Comparison of ENCODE assay signal across 31 mouse cellular contexts in genomic region chr6:24301146-24301545, GRCm38 (mm10).
"Had no signal": no experiment of that assay in that cellular context is flagged by ENCODE, and none has a peak within 500 bp of the region (broad histone marks: within the 10 kb centered on the region; RNA-seq: fewer than 3 reads in every experiment).

No protein-coding gene starts in this region.

- H3K36me3 ChIP-seq: limb, embryonic 10.5 days; limb, embryonic 12.5 days; limb, embryonic 13.5 days; limb, embryonic 15.5 days; liver, embryonic 13.5 days; liver, embryonic 15.5 days; lung, embryonic 15.5 days; midbrain, embryonic 10.5 days; midbrain, embryonic 12.5 days; midbrain, embryonic 13.5 days; midbrain, embryonic 15.5 days had no signal

- H3K4me2 ChIP-seq: limb, embryonic 12.5 days; limb, embryonic 13.5 days; limb, embryonic 15.5 days; liver, embryonic 11.5 days; liver, embryonic 13.5 days; liver, embryonic 15.5 days; lung, embryonic 14.5 days; lung, embryonic 15.5 days; midbrain, embryonic 11.5 days; midbrain, embryonic 12.5 days; midbrain, embryonic 13.5 days; midbrain, embryonic 15.5 days had no signal

- DNase-seq: left cerebral cortex, postnatal 4 days; liver; liver, embryonic 13.5 days; liver, postnatal 0 days; lung, adult 18-20 months; lung, adult 2 months; lung, embryonic 14.5 days; lung, postnatal 10 days; lung, postnatal 14 days; lung, postnatal 36 days; lung, postnatal 4 days; midbrain, embryonic 14.5 days had no signal

- H3K27me3 ChIP-seq: limb, embryonic 12.5 days; limb, embryonic 13.5 days; limb, embryonic 15.5 days; liver, embryonic 13.5 days; liver, embryonic 15.5 days; lung, embryonic 15.5 days; megakaryocyte, embryonic 14.5 days; midbrain, embryonic 12.5 days; midbrain, embryonic 13.5 days; midbrain, embryonic 15.5 days had no signal

- H3K9me3 ChIP-seq: limb, embryonic 10.5 days; limb, embryonic 12.5 days; limb, embryonic 13.5 days; limb, embryonic 15.5 days; liver, embryonic 13.5 days; liver, embryonic 15.5 days; lung, embryonic 15.5 days; megakaryocyte, embryonic 14.5 days; midbrain, embryonic 10.5 days; midbrain, embryonic 12.5 days; midbrain, embryonic 13.5 days; midbrain, embryonic 15.5 days had no signal

- H3K9ac ChIP-seq: limb, embryonic 12.5 days; limb, embryonic 13.5 days; limb, embryonic 15.5 days; liver, embryonic 13.5 days; liver, embryonic 14.5 days; liver, embryonic 15.5 days; liver, postnatal 0 days; lung, embryonic 14.5 days; lung, embryonic 15.5 days; midbrain, embryonic 12.5 days; midbrain, embryonic 13.5 days; midbrain, embryonic 15.5 days had no signal

- H3K4me1 ChIP-seq: limb, embryonic 10.5 days; limb, embryonic 12.5 days; limb, embryonic 13.5 days; limb, embryonic 15.5 days; liver, embryonic 13.5 days; liver, embryonic 15.5 days; lung, embryonic 15.5 days; megakaryocyte, embryonic 14.5 days; midbrain, embryonic 10.5 days; midbrain, embryonic 12.5 days; midbrain, embryonic 13.5 days; midbrain, embryonic 15.5 days had no signal

- ATAC-seq: lung, postnatal 0 days; midbrain, embryonic 13.5 days; midbrain, embryonic 15.5 days; midbrain, embryonic 16.5 days had no signal

- H3K4me3 ChIP-seq: left cerebral cortex, adult 2 months; limb, embryonic 10.5 days; limb, embryonic 12.5 days; limb, embryonic 13.5 days; limb, embryonic 15.5 days; liver, embryonic 13.5 days; liver, embryonic 15.5 days; lung, embryonic 15.5 days; megakaryocyte, embryonic 14.5 days; midbrain, embryonic 10.5 days; midbrain, embryonic 12.5 days; midbrain, embryonic 13.5 days; midbrain, embryonic 15.5 days; myocyte had no signal

- H3K27ac ChIP-seq: left cerebral cortex, adult 2 months; limb, embryonic 10.5 days; limb, embryonic 12.5 days; limb, embryonic 13.5 days; limb, embryonic 15.5 days; liver, embryonic 13.5 days; liver, embryonic 14.5 days; liver, embryonic 15.5 days; lung, embryonic 15.5 days; macrophage; midbrain, embryonic 10.5 days; midbrain, embryonic 12.5 days; midbrain, embryonic 13.5 days; midbrain, embryonic 15.5 days had no signal
